Mouse (Mus musculus) adrenal gland, adult 8-10 months (tissue): ENCODE results near the gene 9830107B12Rik. TPM values are rescaled to one million over a fixed set of nuclear protein-coding genes. Genes with fewer than 3 reads are reported as not detected.
A peak's percentile ranks its signal among the peaks of the same experiment; 100 is the strongest.
"Not testable (repeated sequence)": the region's sequence is repeated elsewhere in the genome, so short reads cannot be mapped to it uniquely, and the experiment has no call there.

Source experiments
- DNase-seq: peaks from one replicate; pipeline ENCODE4 v3.0.0; 2022
- total RNA-seq, 4 experiments: library from RNA; stranded (reverse); gene quantifications; 2 replicates each; pipeline ENCODE4 v1.2.4; 2022

9830107B12Rik gene
- under 1 TPM in 1 of 4 experiments, not detected in 3; 0.22 TPM for total RNA-seq

- no peak for DNase-seq
Measured at GRCm38 (mm10) chr17:48146120-48146519, at the start of gene 9830107B12Rik. TSS of gene 9830107B12Rik (minus strand) at chr17:48146268.

- DNase-seq, result no peak
Measured at GRCm38 (mm10) chr17:48192366-48192765, 46.3 kb upstream of the 9830107B12Rik start.

- no peak for DNase-seq
Measured at GRCm38 (mm10) chr17:48185252-48185651, 39.2 kb upstream of the 9830107B12Rik start.

- DNase-seq, result not testable (repeated sequence)
Measured at GRCm38 (mm10) chr17:48167103-48167502, 21.0 kb upstream of the 9830107B12Rik start, which contains the start of gene A530064D06Rik. TSS of gene A530064D06Rik (minus strand) at chr17:48167275.

- no peak for DNase-seq
Measured at GRCm38 (mm10) chr17:48157382-48158076, 11.5 kb upstream of the 9830107B12Rik start.

- DNase-seq, result no peak
Measured at GRCm38 (mm10) chr17:48132810-48133209, 13.3 kb downstream of the 9830107B12Rik start.

- DNase-seq, result no peak
Measured at GRCm38 (mm10) chr17:48120456-48120855, 25.6 kb downstream of the 9830107B12Rik start.

GRCm38 (mm10) chr17:48119656-48120055 lies 26.4 kb downstream of the 9830107B12Rik start:
- DNase-seq, result peak; percentile 57

GRCm38 (mm10) chr17:48118570-48118969 lies 27.5 kb downstream of the 9830107B12Rik start:
- DNase-seq, result no peak

- DNase-seq, result no peak
Measured at GRCm38 (mm10) chr17:48110547-48111287, 35.4 kb downstream of the 9830107B12Rik start.

GRCm38 (mm10) chr17:48108520-48108919 lies 37.5 kb downstream of the 9830107B12Rik start:
- no peak for DNase-seq

GRCm38 (mm10) chr17:48107862-48108261 lies 38.2 kb downstream of the 9830107B12Rik start:
- no peak for DNase-seq

GRCm38 (mm10) chr17:48107333-48107732 lies 38.7 kb downstream of the 9830107B12Rik start:
- DNase-seq, result no peak

- DNase-seq, result peak; percentile 72
Measured at GRCm38 (mm10) chr17:48100441-48101417, 45.3 kb downstream of the 9830107B12Rik start.

GRCm38 (mm10) chr17:48099312-48099711 lies 46.8 kb downstream of the 9830107B12Rik start:
- no peak for DNase-seq

GRCm38 (mm10) chr17:48098528-48098890 lies 47.6 kb downstream of the 9830107B12Rik start:
- no peak for DNase-seq

- DNase-seq, result no peak
Measured at GRCm38 (mm10) chr17:48097743-48098527, 48.1 kb downstream of the 9830107B12Rik start.

GRCm38 (mm10) chr17:48097011-48097742 lies 48.9 kb downstream of the 9830107B12Rik start:
- DNase-seq, result peak; percentile 10

GRCm38 (mm10) chr17:48096321-48096720 lies 49.7 kb downstream of the 9830107B12Rik start:
- DNase-seq, result no peak

- no peak for DNase-seq
Measured at GRCm38 (mm10) chr17:48095718-48096121, 50.3 kb downstream of the 9830107B12Rik start.
